Mouse (Mus musculus) testis, adult 2 months (tissue): ENCODE data around the gene Slc11a1.

Experiments used
- CTCF ChIP-seq: fragments of 200-500 bp; IDR thresholded peaks from 2 replicates; pipeline ENCODE4 v1.5.1; 2012; ENCODE audit warnings: low read depth, mild to moderate bottlenecking, inconsistent platforms, low read length, moderate library complexity; ENCODE audit not compliant: control insufficient read depth, insufficient read depth, insufficient replicate concordance
- POLR2A ChIP-seq: fragments of 200-500 bp; IDR thresholded peaks from 2 replicates; pipeline ENCODE4 v1.6.1; 2012; ENCODE audit warnings: low read depth, mild to moderate bottlenecking, inconsistent platforms, low read length, moderate library complexity; ENCODE audit not compliant: control insufficient read depth

DNA sequence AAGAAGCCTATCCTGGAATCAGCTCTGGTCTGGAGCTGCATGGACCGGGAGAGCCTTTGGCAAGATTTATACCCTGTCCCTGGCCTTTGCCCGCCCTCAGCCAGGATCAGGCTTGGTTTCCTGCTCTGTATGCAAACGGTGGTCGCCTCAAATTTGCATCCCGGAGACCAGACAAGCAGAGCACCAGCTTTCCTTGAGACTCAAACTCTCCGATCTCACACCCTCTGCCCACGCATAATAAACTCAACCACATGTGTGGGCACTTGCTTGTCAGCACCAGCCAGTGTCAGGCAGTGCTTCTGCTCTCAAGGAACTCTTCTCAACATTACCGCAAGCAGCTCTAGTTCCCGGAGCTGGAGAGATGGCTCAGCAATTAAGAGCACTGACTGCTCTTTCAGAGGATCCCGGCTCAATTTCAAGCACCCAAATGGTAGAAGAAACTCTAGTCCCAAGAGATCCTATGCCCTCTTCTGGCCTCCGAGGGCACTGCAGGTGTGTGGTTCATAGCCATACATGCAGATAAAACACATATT lies 23.0 kb downstream of the Slc11a1 start:
- no peak for TF ChIP-seq CTCF
- 0 out of 2 replicates have a peak, but pooled peaks have one; percentile 31 for TF ChIP-seq POLR2A
